Mouse (Mus musculus) liver, embryonic 11.5 days (tissue): ENCODE data around the gene Tmem40. TPM values are rescaled to one million over a fixed set of nuclear protein-coding genes. Genes with fewer than 3 reads are reported as not detected.

ENCODE experiments used
- ATAC-seq: fragments of 200-750 bp; cut with Nextera tagmentation; replicated peaks from 2 replicates; pipeline ENCODE4 v1.8.0; 2017; ENCODE audit warnings: moderate number of reproducible peaks, mild to moderate bottlenecking, moderate TSS enrichment, moderate library complexity; ENCODE audit not compliant: low FRiP score
- DNase-seq: peaks from one replicate; pipeline ENCODE4 v3.0.0-alpha.2; 2017; ENCODE audit warnings: low spot score
- H3K27ac ChIP-seq: fragments of 300-500 bp; sonication (generic); 2 replicates; pipeline ENCODE4 v1.5.1; 2014; ENCODE audit warnings: mild to moderate bottlenecking, low read depth, low read length, control low read depth
- H3K27me3 ChIP-seq: fragments of 300-500 bp; sonication (generic); replicated peaks from 2 replicates; pipeline ENCODE4 v1.6.1; 2014; ENCODE audit warnings: low read length, mixed read lengths; ENCODE audit not compliant: control insufficient read depth, insufficient read depth
- H3K36me3 ChIP-seq: fragments of 300-500 bp; sonication (generic); 2 replicates; pipeline ENCODE4 v1.6.1; 2014; ENCODE audit warnings: mild to moderate bottlenecking, low read length, moderate library complexity, mixed read lengths; ENCODE audit not compliant: control insufficient read depth, insufficient read depth
- H3K4me1 ChIP-seq: fragments of 300-500 bp; sonication (generic); replicated peaks from 2 replicates; pipeline ENCODE4 v1.6.1; 2014; ENCODE audit warnings: low read length, mixed read lengths; ENCODE audit not compliant: control insufficient read depth, insufficient read depth
- H3K4me2 ChIP-seq: fragments of 300-500 bp; sonication (generic); 2 replicates; pipeline ENCODE4 v1.6.1; 2014; ENCODE audit warnings: mild to moderate bottlenecking, control low read depth, moderate library complexity
- H3K4me3 ChIP-seq: fragments of 300-500 bp; sonication (generic); 2 replicates; pipeline ENCODE4 v1.5.1; 2014; ENCODE audit warnings: low read depth, low read length, control low read depth
- H3K9ac ChIP-seq: fragments of 300-500 bp; sonication (generic); 2 replicates; pipeline ENCODE4 v1.6.1; 2014; ENCODE audit warnings: low read depth, low read length, control low read depth
- H3K9me3 ChIP-seq: fragments of 300-500 bp; sonication (generic); 2 replicates; pipeline ENCODE4 v1.6.1; 2016; ENCODE audit warnings: low read length, inconsistent platforms, mixed read lengths; ENCODE audit not compliant: control insufficient read depth
- WGBS: fragments of 180-500 bp; shearing (Covaris S2); extraction: QIAGEN DNeasy Blood & Tissue Kit; methylation state at CpG from one replicate; pipeline ENCODE4 v1.1.7; 2014; 5-methylcytosine and 5-hydroxymethylcytosine counted together
- polyA plus RNA-seq: library from polyadenylated mRNA; unstranded; fragments of >200 nt; fragmentation: Nextera tagmentation; extraction: Ambion mirVana; gene quantifications from 2 replicates; pipeline ENCODE4 v1.2.1, GENCODE M21; 2014

The Tmem40 gene
- polyA plus RNA-seq, 1 experiment from 2014 or later, result 32.5 TPM

GRCm38 (mm10) chr6:115701302-115701701 lies 60.9 kb downstream of the Tmem40 start:
- ATAC-seq (no peak), DNase-seq (no peak)
- Histone ChIP-seq H3K27me3 (no peaks in the 10 kb centered on the region), H3K4me3 (no peak overlapping the region), H3K4me2 (no peak overlapping the region), H3K36me3 (no peaks in the 10 kb centered on the region), H3K9me3 (no peaks in the 10 kb centered on the region), H3K4me1 (no peaks in the 10 kb centered on the region), H3K27ac (no peak overlapping the region), H3K9ac (no peak overlapping the region)
- WGBS, result 53% methylated on average over 11 of the region's 11 CpGs

GRCm38 (mm10) chr6:115700778-115701177 lies 61.4 kb downstream of the Tmem40 start:
- no peak overlapping the region for H3K4me3 ChIP-seq
- no peaks in the 10 kb centered on the region for H3K36me3 ChIP-seq
- 86% methylated on average over 1 of the region's 1 CpGs for WGBS

GRCm38 (mm10) chr6:115698699-115699098 lies 63.5 kb downstream of the Tmem40 start:
- no peak for DNase-seq
- 76% methylated on average over 4 of the region's 4 CpGs for WGBS
- no peak overlapping the region for H3K4me2 ChIP-seq
- no peak overlapping the region for H3K9ac ChIP-seq
- no peaks in the 10 kb centered on the region for H3K36me3 ChIP-seq
- H3K4me3 ChIP-seq, result no peak overlapping the region
- H3K9me3 ChIP-seq, result no peaks in the 10 kb centered on the region
- no peaks in the 10 kb centered on the region for H3K27me3 ChIP-seq
- no peak overlapping the region for H3K27ac ChIP-seq
- H3K4me1 ChIP-seq, result no peaks in the 10 kb centered on the region; the same call in 1 of the 2 replicates
- ATAC-seq, result no peak

More at GRCm38 (mm10) chr6:115700778-115701177, 61.4 kb downstream of the Tmem40 start:
- no peaks in the 10 kb centered on the region for H3K4me1 ChIP-seq
- ATAC-seq, result no peak
- no peak overlapping the region for H3K9ac ChIP-seq
- no peak for DNase-seq
- H3K9me3 ChIP-seq, result no peaks in the 10 kb centered on the region
- no peak overlapping the region for H3K27ac ChIP-seq
- H3K4me2 ChIP-seq, result no peak overlapping the region
- H3K27me3 ChIP-seq, result no peaks in the 10 kb centered on the region

- Histone ChIP-seq H3K9ac (no peak overlapping the region), H3K27ac (no peak overlapping the region)
- 77% methylated on average over 17 of the region's 17 CpGs for WGBS
Observed at GRCm38 (mm10) chr6:115697739-115698558, 64.3 kb downstream of the Tmem40 start.

GRCm38 (mm10) chr6:115696707-115697215 lies 65.4 kb downstream of the Tmem40 start:
- H3K9ac ChIP-seq, result no peak overlapping the region
- 80% methylated on average over 7 of the region's 7 CpGs for WGBS
- no peaks in the 10 kb centered on the region; the same call in 1 of the 2 replicates for H3K4me1 ChIP-seq
- no peak for DNase-seq
- ATAC-seq, result no peak
- no peak overlapping the region for H3K27ac ChIP-seq
- no peaks in the 10 kb centered on the region for H3K36me3 ChIP-seq
- no peak overlapping the region for H3K4me3 ChIP-seq
- H3K4me2 ChIP-seq, result no peak overlapping the region
- no peaks in the 10 kb centered on the region for H3K27me3 ChIP-seq
- no peaks in the 10 kb centered on the region for H3K9me3 ChIP-seq

More at GRCm38 (mm10) chr6:115697739-115698558, 64.3 kb downstream of the Tmem40 start:
- Histone ChIP-seq H3K9me3 (no peaks in the 10 kb centered on the region), H3K36me3 (no peaks in the 10 kb centered on the region), H3K4me1 (no peaks in the 10 kb centered on the region; the same call in 1 of the 2 replicates), H3K27me3 (no peaks in the 10 kb centered on the region), H3K4me3 (no peak overlapping the region), H3K4me2 (no peak overlapping the region)
- ATAC-seq, result no peak
- no peak for DNase-seq

- H3K4me2 ChIP-seq, result no peak overlapping the region
Observed at GRCm38 (mm10) chr6:115695124-115695523, 67.1 kb downstream of the Tmem40 start.

GRCm38 (mm10) chr6:115694441-115694842 lies 67.8 kb downstream of the Tmem40 start:
- Histone ChIP-seq H3K27me3 (no peaks in the 10 kb centered on the region), H3K36me3 (no peaks in the 10 kb centered on the region), H3K4me3 (no peak overlapping the region), H3K9me3 (no peaks in the 10 kb centered on the region), H3K4me2 (no peak overlapping the region), H3K27ac (no peak overlapping the region), H3K9ac (no peak overlapping the region), H3K4me1 (no peaks in the 10 kb centered on the region; the same call in 1 of the 2 replicates)
- no peak for DNase-seq
- no peak for ATAC-seq
- WGBS, result 55% methylated on average over 9 of the region's 9 CpGs

More at GRCm38 (mm10) chr6:115695124-115695523, 67.1 kb downstream of the Tmem40 start:
- H3K27me3 ChIP-seq, result no peaks in the 10 kb centered on the region
- no peaks in the 10 kb centered on the region for H3K36me3 ChIP-seq
- no peaks in the 10 kb centered on the region; the same call in 1 of the 2 replicates for H3K4me1 ChIP-seq
- DNase-seq, result no peak
- no peaks in the 10 kb centered on the region for H3K9me3 ChIP-seq
- WGBS, result 56% methylated on average over 7 of the region's 7 CpGs
- no peak overlapping the region for H3K27ac ChIP-seq
- no peak overlapping the region for H3K9ac ChIP-seq
- H3K4me3 ChIP-seq, result no peak overlapping the region
- ATAC-seq, result no peak

GRCm38 (mm10) chr6:115692963-115693730 lies 69.1 kb downstream of the Tmem40 start:
- no peak for ATAC-seq
- Histone ChIP-seq H3K4me3 (no peak overlapping the region), H3K9me3 (no peaks in the 10 kb centered on the region), H3K36me3 (no peaks in the 10 kb centered on the region), H3K4me1 (no peaks in the 10 kb centered on the region; the same call in 1 of the 2 replicates), H3K9ac (no peak overlapping the region), H3K27me3 (no peaks in the 10 kb centered on the region), H3K27ac (no peak overlapping the region), H3K4me2 (no peak overlapping the region)
- no peak for DNase-seq
- 61% methylated on average over 5 of the region's 5 CpGs for WGBS
